Mouse (Mus musculus) lung, embryonic 15.5 days (tissue): ENCODE results near the gene Kdm2b. TPM values are rescaled to one million over a fixed set of nuclear protein-coding genes. Genes with fewer than 3 reads are reported as not detected.

ENCODE experiments used
- ATAC-seq: fragments of 200-750 bp; cut with Nextera tagmentation; 2 replicates; pipeline ENCODE4 v1.8.0; 2017; ENCODE audit warnings: moderate number of reproducible peaks, borderline replicate concordance; ENCODE audit not compliant: low FRiP score, low TSS enrichment; ENCODE audit errors: extremely low read depth
- H3K27ac ChIP-seq: fragments of 300-500 bp; sonication (generic); 2 replicates; pipeline ENCODE4 v1.5.1; 2015; ENCODE audit warnings: moderate library complexity, mild to moderate bottlenecking, inconsistent platforms
- H3K27me3 ChIP-seq: fragments of 300-500 bp; sonication (generic); 2 replicates; pipeline ENCODE4 v1.6.1; 2015; ENCODE audit warnings: inconsistent platforms
- H3K36me3 ChIP-seq: fragments of 300-500 bp; sonication (generic); 2 replicates; pipeline ENCODE4 v1.6.1; 2015; ENCODE audit warnings: inconsistent platforms
- H3K4me1 ChIP-seq: fragments of 300-500 bp; sonication (generic); 2 replicates; pipeline ENCODE4 v1.6.1; 2015; ENCODE audit warnings: inconsistent platforms
- H3K4me2 ChIP-seq: fragments of 300-500 bp; sonication (generic); 2 replicates; pipeline ENCODE4 v1.6.1; 2015; ENCODE audit warnings: inconsistent platforms, mild to moderate bottlenecking, moderate library complexity
- H3K4me3 ChIP-seq: fragments of 300-500 bp; sonication (generic); 2 replicates; pipeline ENCODE4 v1.5.1; 2015; ENCODE audit warnings: mild to moderate bottlenecking, inconsistent platforms
- H3K9ac ChIP-seq: fragments of 300-500 bp; sonication (generic); 2 replicates; pipeline ENCODE4 v1.6.1; 2015; ENCODE audit warnings: inconsistent platforms
- H3K9me3 ChIP-seq: fragments of 300-500 bp; sonication (generic); 2 replicates; pipeline ENCODE4 v1.6.1; 2016; ENCODE audit warnings: inconsistent platforms
- WGBS: fragments of 180-500 bp; shearing (Covaris S2); methylation state at CpG from one replicate; pipeline ENCODE4 v1.1.7; 2015; 5-methylcytosine and 5-hydroxymethylcytosine counted together
- polyA plus RNA-seq: library from polyadenylated mRNA; unstranded; fragments of >200 nt; fragmentation: Nextera tagmentation; extraction: Ambion mirVana; gene quantifications from 2 replicates; pipeline ENCODE4 v1.2.1, GENCODE M21; 2015

Kdm2b gene
- polyA plus RNA-seq, 1 experiment from 2014 or later = 38.1 TPM

DNA sequence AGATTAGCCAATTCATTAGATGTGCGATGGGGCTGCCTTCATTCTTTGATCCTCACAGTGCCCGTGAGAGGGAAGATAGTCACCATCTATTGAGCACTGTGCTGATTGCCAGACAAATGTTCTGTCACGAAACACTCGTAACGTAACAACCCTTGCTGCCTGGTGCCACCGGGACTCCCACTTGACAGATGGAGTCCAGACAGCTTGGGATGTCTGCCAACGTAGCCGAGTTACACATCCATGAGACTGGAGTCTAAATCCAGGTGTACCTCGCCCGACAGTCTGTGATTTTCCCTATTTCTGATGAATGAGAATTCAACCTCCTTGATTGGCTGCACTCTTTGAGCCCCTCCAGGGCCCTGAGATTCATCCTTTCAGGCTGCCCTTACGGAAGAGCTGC, 20.2 kb upstream of the Kdm2b start:
- H3K4me2 ChIP-seq = no peak overlapping the region
- 40% methylated on average over 11 of the region's 11 CpGs for WGBS
- ATAC-seq = no peak

DNA sequence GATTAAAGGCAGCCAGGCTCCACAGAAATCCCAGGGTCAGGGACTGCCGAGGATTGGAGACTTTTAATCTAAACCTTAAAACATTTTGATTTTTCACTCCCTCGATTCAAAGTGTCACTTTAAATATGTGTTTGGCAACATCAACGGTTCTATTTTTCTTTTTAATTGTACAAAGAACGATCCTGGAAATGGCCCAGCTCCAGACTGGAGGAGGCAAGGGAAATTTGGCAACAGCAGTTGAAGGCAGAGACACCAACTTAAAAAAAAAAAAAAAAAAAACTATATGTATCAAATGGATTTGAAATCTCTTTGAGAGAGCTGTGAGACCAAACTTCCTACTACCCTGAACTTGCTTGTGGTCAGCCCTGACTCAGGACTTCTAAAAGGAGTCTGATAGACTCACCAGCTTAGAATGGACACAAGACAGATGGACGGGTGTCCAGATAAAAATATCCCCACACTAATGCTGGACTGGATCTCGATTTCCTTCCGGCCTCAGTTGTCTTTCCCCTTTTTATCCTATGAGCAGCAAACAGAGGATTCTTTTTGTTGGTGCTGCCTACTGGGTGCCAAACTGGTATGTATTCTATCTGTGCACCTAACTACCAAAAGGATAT, 19.4 kb upstream of the Kdm2b start:
- H3K36me3 ChIP-seq = no peaks in the 10 kb centered on the region
- H3K27ac ChIP-seq = 0 out of 2 replicates have a peak overlapping the region, but pooled peaks have one; percentile 7
- no peak overlapping the region for H3K4me3 ChIP-seq
- no peak for ATAC-seq
- H3K4me2 ChIP-seq = no peak overlapping the region
- 42% methylated on average over 7 of the region's 7 CpGs for WGBS
- H3K27me3 ChIP-seq = no peaks in the 10 kb centered on the region
- H3K9ac ChIP-seq = no peak overlapping the region
- H3K4me1 ChIP-seq = peaks cover 12% of the 10 kb centered on the region
- H3K9me3 ChIP-seq = no peaks in the 10 kb centered on the region

More for the DNA sequence above, 20.2 kb upstream of the Kdm2b start:
- Histone ChIP-seq H3K27ac (no peak overlapping the region), H3K36me3 (no peaks in the 10 kb centered on the region), H3K9me3 (no peaks in the 10 kb centered on the region), H3K9ac (no peak overlapping the region), H3K4me3 (no peak overlapping the region), H3K27me3 (no peaks in the 10 kb centered on the region), H3K4me1 (peaks cover 16% of the 10 kb centered on the region)

DNA sequence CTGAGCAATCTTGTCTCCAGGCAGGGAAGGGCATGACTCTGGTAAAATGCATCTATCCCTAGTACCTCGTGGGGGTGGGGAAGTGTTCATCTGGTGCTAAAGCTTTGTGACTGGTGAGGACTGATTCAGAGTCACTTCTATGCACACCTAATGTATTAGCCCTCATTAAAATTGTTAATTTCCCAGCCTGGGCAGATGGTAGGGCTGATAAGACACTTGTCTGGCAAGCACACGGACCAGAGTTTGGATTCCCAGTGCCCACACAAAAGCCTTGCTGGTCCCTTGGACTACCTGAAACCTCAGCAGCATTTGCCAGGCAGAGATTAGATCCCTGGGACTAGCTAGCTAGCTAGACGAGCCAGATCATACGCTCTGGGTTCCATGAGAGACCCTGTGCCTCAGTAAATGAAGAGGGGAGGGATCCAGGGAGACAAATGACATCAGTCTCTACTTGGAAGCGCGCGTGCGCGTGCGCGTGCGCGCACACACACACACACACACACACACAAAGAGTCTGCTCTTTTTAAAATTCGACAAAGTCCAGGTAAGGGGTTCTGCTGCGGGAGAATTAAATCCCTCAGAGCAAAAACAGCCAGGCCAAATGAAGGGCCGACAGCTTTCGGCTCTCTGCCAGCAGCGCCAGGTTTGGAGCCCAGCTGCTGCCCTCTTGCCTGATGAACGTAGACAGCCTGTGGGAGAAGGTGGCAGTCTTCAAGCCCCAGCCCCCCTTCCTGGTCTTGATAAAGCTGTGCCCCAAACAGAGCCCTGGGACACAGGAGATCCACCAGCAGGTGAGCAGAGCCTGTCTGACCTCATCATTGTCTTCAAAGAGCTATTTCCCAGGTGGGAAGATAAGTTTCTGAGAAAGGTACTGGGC, 16.3 kb upstream of the Kdm2b start:
- peaks cover 12% of the 10 kb centered on the region for H3K4me1 ChIP-seq
- H3K27me3 ChIP-seq = no peaks in the 10 kb centered on the region
- no peaks in the 10 kb centered on the region for H3K9me3 ChIP-seq
- WGBS = 55% methylated on average over 19 of the region's 19 CpGs
- H3K36me3 ChIP-seq = no peaks in the 10 kb centered on the region
- H3K27ac ChIP-seq = no peak overlapping the region
- no peak overlapping the region for H3K9ac ChIP-seq
- ATAC-seq = no peak
- no peak overlapping the region for H3K4me3 ChIP-seq
- H3K4me2 ChIP-seq = no peak overlapping the region

DNA sequence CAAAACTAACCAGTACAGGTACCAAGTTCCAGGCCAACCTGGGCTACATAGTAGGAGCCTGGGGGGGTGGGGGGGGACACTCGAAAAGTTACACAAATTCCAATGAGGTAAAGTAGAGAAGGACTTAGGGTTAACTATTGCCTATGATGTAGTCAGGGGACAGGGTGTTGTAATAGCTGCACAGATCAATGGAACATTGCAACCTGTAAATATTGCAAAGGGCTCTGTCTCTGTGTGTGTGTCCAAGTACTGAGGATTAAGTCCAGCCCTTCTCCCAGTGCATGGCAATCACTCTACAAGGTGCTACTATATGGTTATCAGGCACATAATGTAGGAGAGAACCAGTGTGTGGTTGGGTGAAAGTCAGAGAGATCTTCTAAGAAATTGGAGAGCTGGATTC, 11.3 kb upstream of the Kdm2b start:
- Histone ChIP-seq H3K9me3 (no peaks in the 10 kb centered on the region), H3K4me3 (no peak overlapping the region), H3K9ac (no peak overlapping the region), H3K4me2 (no peak overlapping the region), H3K27ac (no peak overlapping the region), H3K4me1 (no peaks in the 10 kb centered on the region), H3K36me3 (no peaks in the 10 kb centered on the region), H3K27me3 (no peaks in the 10 kb centered on the region)
- ATAC-seq = no peak
- 56% methylated on average over 1 of the region's 1 CpGs for WGBS

DNA sequence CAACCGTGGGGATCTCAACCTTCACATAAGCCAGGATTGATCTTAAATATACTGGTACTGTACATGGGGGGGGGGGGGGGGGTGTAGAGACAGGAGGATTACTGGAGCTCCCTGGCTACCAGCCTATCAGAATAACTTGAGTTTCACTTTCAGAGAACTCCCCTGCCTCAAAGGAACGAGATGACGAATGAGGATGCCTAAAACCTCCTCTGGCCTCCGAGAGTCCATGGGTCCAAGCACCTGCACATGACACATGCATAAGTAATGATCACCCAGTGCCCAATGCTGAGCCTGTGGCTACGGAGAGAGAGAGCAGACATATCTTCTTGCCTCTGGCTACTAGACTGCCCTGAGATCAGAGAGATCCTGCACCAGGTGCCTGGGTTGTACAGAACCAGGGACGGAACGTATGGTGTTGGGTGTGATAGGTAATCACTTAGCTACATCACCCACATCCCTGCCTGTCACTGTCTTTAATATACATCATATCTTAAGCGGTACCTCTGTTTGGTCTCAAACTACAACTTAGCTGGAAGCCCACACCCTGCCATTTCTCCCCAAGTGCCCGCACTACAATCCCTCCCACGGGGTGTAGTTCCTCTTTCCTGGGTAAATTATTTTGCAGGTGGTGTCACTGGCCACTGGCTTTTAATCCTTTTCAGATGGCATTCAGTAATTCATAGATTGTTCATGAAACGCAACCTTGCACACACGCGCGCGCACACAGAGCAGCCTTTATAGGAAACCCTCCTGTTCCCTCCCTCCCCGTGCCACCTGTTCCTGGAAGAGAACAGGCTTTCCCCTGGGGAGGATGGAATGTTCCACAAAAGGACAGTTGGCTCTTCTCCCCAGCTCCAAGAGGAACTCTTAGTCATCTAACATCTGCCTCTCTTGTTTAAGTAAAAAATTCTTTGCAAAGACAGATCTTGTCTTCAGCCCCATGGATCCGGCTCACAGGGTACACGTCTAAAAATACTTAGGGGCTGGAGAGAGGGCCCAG, 7.9 kb upstream of the Kdm2b start:
- Histone ChIP-seq H3K9me3 (no peaks in the 10 kb centered on the region), H3K27ac (no peak overlapping the region), H3K27me3 (no peaks in the 10 kb centered on the region), H3K4me3 (no peak overlapping the region), H3K4me1 (0 out of 2 replicates have a peak, but pooled peaks cover 3% of the 10 kb centered on the region), H3K4me2 (no peak overlapping the region), H3K9ac (no peak overlapping the region), H3K36me3 (no peaks in the 10 kb centered on the region)
- ATAC-seq = no peak
- 82% methylated on average over 18 of the region's 18 CpGs for whole genome bisulfite sequencing

DNA sequence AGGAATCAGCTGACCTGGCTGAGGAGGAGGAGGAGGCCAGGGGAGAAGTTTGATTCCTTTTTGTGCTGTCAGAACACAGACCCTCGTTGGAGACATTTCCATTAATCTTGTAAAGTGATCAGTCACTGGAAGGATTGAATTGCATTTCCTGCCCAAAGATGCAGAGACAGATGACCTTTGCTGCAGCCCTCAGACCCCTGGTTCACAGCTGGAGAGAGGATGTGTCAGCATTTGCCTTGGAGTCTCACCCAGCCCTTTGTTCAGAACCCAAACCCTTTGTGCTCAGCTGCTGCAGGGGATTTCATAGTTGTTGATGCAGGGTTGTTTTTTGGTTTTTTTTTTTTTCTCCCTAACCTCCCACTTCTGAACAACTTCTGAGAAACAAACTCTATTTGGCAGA, 5.3 kb upstream of the Kdm2b start:
- Histone ChIP-seq H3K27ac (0 out of 2 replicates have a peak overlapping the region, but pooled peaks have one; percentile 6), H3K4me3 (no peak overlapping the region), H3K4me2 (no peak overlapping the region), H3K4me1 (peaks cover 18% of the 10 kb centered on the region), H3K36me3 (no peaks in the 10 kb centered on the region), H3K9ac (no peak overlapping the region), H3K27me3 (no peaks in the 10 kb centered on the region), H3K9me3 (no peaks in the 10 kb centered on the region)
- ATAC-seq = no peak
- WGBS = 0% methylated on average over 1 of the region's 1 CpGs

DNA sequence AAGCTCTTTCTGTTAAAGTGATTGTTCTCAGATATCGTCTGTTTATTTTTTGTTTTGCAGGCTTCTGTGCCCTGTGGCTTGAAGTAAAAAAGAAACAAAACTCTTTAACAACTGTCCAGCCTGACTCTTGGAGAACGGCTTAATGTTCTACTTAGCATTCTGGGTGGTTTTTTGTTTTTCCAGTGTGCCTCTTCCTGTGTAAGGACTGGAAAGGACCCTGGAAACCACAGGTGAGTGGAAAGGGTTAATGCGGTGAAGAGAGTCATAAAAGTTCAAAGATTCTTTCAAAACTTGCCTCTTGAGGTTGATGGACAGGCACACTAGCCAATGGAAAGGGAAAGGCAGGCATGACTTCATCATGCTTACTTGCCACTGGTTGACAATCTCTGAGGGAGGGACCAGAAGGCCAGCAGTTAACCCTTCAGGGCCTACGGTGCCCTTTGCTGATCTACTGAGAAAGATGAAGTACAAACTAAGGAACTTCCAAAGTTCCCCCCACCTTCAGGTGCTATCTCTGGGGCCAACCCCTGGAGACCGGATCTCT, 4.8 kb upstream of the Kdm2b start:
- H3K27ac ChIP-seq = peak overlapping the region; percentile 27
- H3K9ac ChIP-seq = no peak overlapping the region

DNA sequence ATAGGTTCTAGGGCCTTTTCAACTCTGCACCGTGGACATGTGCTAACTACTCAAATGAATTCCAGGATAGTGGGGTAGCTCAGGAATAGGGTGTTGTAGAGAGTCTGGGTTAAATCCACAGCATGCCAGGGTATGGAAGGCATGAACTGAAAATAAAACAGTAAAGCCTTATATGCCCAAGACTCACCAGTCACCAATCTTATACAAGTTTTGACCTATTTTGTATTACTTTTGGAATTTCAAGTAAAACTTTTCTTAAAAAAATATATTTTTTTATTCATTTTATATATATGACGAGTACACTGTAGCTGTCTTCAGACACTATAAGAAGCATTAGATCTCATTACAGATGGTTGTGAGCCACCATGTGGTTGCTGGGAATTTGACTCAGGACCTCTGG, 4.2 kb upstream of the Kdm2b start:
- 29% methylated on average over 2 of the region's 2 CpGs for WGBS
- ATAC-seq = no peak
- no peak overlapping the region for H3K9ac ChIP-seq
- peaks cover 23% of the 10 kb centered on the region for H3K4me1 ChIP-seq
- no peaks in the 10 kb centered on the region for H3K9me3 ChIP-seq
- peak overlapping the region; percentile 27 for H3K27ac ChIP-seq
- H3K4me2 ChIP-seq = peak overlapping the region; percentile 41
- H3K27me3 ChIP-seq = no peaks in the 10 kb centered on the region
- no peaks in the 10 kb centered on the region for H3K36me3 ChIP-seq
- peak overlapping the region; percentile 12 for H3K4me3 ChIP-seq

More for the DNA sequence above, 4.8 kb upstream of the Kdm2b start:
- Histone ChIP-seq H3K9me3 (no peaks in the 10 kb centered on the region), H3K27me3 (no peaks in the 10 kb centered on the region), H3K36me3 (no peaks in the 10 kb centered on the region), H3K4me2 (peak overlapping the region; percentile 41), H3K4me1 (peaks cover 23% of the 10 kb centered on the region), H3K4me3 (peak overlapping the region; percentile 12)
- peak; percentile 92 for ATAC-seq
- WGBS = 5% methylated on average over 5 of the region's 5 CpGs

DNA sequence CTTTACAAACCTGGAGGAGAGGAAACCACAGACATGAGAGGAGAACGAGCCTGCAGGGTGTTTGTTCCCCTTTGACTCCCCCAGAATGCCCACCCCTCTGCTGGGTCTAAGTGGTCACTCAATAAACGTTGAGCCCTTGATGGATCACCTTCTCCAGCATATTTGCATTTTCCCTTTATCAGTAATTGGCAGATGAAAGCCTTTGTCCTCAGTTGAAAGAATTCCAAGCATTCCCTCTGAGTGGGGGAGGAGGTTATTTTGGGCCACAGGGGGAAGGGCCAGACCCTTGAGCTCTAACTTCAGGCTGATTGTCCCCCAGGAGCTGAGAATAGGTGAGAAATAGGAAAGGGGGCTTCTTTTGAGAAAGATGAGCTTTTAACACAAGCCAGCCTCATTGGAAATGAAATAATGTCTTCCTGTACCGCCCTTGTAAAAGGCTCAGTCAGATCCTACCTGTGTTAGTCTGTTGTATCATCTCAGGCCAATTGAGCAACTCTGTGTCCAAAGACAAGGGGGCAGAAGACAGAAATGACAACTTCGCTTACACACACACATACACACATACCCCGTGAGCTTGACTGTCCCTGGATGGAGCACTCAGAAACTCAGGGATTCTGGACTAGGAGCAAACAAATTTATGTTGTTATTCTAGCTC, 1.9 kb upstream of the Kdm2b start:
- Histone ChIP-seq H3K27me3 (no peaks in the 10 kb centered on the region), H3K36me3 (no peaks in the 10 kb centered on the region), H3K4me2 (peak overlapping the region; percentile 95), H3K9ac (no peak overlapping the region), H3K4me1 (peaks cover 36% of the 10 kb centered on the region), H3K4me3 (peak overlapping the region; percentile 77; the same call in 1 of the 2 replicates), H3K9me3 (no peaks in the 10 kb centered on the region), H3K27ac (peak overlapping the region; percentile 32)
- no peak for ATAC-seq
- WGBS = 24% methylated on average over 5 of the region's 5 CpGs

DNA sequence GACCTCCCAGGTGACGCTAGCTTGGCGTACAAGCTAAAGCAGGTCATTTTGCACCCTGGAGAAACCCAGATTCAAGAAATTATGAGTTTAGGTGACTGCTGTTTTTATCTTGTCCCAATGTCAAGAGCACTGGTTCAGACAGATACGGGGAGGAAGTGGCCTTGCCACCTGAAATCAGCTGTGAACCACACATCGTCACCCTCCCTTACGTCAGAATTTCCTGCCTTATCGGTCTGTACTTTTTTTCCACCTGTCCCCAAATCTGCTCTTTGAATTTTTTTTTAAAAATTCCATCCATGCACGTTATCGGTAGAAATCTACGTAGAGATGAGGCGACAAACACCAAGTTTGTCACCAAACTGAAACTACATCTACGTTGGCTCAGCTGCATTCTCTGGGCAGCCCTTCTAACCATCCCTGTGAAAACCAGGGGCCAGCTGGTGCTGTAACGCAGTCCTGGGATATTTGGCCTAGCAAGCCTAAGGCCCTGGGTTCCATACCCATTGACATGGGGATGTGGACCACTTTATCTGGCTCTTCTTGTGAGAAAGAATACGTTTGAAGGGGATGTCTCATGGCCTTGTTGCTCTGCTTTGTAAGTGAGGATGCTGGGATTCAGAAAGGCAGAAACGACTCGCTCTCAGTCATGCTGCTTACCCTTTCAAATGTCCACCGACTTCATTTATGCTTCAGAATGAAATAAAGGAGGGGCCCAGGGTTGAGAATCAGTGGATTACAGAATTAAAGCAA, 963 bp upstream of the Kdm2b start:
- Histone ChIP-seq H3K4me2 (peak overlapping the region; percentile 95), H3K36me3 (no peaks in the 10 kb centered on the region), H3K4me1 (peaks cover 38% of the 10 kb centered on the region), H3K27ac (peak overlapping the region; percentile 32), H3K4me3 (peak overlapping the region; percentile 77), H3K27me3 (no peaks in the 10 kb centered on the region), H3K9me3 (no peaks in the 10 kb centered on the region), H3K9ac (peak overlapping the region; percentile 23; the same call in 1 of the 2 replicates)
- ATAC-seq = no peak
- WGBS = 26% methylated on average over 16 of the region's 16 CpGs
